Mouse (Mus musculus): ENCODE results near the gene Padi2.

Padi2 gene

DNA sequence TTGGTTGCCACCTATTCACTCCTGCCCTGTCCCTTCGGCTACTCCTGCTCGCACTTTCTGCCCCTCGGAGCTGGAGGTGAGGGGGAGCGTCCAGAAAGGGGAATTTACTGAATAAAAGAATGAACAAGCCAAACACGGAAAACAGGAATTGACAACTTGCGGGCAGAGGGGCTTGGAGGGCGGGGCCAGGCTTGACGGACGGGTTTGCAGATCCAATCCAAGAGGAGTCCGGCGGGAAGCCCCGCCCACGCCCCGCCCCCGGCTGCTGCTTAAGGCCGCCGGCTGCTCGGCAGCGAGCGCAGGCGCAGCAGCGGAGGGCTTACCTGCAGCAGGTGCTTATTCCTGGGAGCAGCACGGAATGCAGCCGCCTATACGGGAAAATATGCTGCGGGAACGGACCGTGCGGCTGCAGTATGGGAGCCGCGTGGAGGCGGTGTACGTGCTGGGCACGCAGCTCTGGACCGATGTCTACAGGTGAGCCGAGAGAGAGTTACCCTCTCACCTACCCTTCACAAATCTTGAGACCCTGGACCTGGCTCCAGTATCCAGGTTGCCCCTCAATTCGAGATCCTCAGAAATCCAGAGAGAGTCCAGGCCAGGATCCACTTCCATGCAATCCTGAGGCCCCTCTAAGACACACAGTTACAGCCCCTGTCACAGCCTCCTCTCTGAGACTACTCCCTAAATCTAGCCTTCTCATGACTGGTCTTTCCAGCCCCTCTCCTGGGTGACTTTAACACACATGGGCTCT lies at the start of gene Padi2:
Gene Padi2 (plus strand): TSS at position 269 of the 751 bp plus-strand sequence.
- peak; percentile 70 for DNase-seq (ENCODE audit: low read depth, low spot score)

GRCm38 (mm10) chr4:140857041-140857440 lies 49.1 kb upstream of the Padi2 start:
- DNase-seq (ENCODE audit: low read depth, low spot score), result no peak

GRCm38 (mm10) chr4:140857813-140858212 lies 48.3 kb upstream of the Padi2 start:
- no peak for DNase-seq (ENCODE audit: low read depth, low spot score)

- no peak for DNase-seq (ENCODE audit: low read depth, low spot score)
Measured at GRCm38 (mm10) chr4:140859291-140859690, 46.9 kb upstream of the Padi2 start.

DNA sequence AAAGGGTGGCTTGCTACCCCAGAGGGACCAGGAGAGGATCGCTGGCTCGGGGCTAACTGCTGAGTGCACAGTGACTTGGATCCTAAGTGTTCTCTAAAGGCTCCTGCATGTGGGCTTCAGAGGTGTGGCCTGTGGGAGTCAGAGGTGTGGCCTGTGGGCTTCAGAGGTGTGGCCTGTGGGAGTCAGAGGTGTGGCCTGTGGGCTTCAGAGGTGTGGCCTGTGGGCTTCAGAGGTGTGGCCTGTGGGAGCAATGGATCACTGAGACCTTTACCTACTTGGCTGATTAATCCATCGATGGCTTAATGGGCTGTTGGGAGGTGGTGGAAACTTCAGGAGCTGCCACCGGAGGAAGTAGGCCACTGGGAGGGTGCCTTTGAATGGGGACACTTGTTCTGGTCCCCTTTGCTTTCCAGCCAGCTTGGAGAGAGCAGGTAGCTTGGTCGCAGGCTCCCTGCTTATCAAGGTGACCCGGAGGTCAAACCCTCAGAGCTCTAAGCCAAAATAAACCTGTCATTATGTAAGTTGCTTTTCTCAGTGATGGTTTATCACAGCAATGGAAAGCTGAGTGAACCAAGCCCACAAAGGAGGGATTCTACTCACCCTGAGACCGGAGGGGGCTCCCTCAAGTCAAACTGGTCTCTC lies 45.9 kb upstream of the Padi2 start:
- no peak for DNase-seq (ENCODE audit: low read depth, low spot score)

- no peak for DNase-seq (ENCODE audit: low read depth, low spot score)
Measured at GRCm38 (mm10) chr4:140860767-140861147, 45.4 kb upstream of the Padi2 start.

- DNase-seq (ENCODE audit: low read depth, low spot score), result no peak
Measured at GRCm38 (mm10) chr4:140862036-140862650, 44.0 kb upstream of the Padi2 start.

GRCm38 (mm10) chr4:140868484-140869190 lies 37.5 kb upstream of the Padi2 start:
- DNase-seq (ENCODE audit: low read depth, low spot score), result no peak

DNA sequence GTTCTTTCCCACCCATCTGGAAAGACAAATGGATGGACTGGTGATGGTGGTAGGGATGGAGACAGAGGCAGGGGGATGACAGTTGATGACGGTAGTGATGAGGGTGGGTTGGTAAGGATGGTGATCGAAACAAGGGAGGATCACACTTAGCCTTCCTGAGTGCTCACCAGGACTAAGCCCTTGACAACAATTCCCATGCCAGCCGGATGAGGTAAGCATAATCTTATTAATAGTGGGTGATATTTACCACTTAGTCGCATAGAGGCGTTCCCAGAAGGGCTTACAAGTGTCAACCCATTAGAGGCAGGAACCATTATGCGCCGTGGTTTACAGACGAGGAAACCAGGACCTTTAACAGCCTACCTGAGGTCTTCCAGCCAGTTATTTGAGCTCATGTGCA lies 36.2 kb upstream of the Padi2 start:
- no peak for DNase-seq (ENCODE audit: low read depth, low spot score)

- no peak for DNase-seq (ENCODE audit: low read depth, low spot score)
Measured at GRCm38 (mm10) chr4:140870876-140871275, 35.3 kb upstream of the Padi2 start.

DNA sequence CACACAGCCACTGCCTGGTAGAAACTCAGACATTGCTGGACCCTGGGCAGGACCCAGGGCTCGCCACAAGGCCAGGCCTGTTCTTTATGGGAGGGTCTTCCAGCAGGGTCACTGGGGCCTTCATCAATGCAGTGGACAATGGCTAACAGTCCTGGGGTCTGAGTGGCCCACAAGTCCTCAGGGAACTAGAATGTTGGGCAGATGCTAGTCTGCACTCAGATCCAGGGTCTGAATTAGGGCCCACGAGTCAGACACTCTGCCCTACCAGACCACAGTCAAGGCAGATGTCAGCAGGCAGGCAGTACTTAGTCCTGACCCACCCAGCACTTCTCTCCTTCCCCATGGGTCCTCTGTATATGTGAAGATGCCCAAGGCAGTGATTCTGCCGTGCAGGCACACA lies 34.8 kb upstream of the Padi2 start:
- no peak for DNase-seq (ENCODE audit: low read depth, low spot score)

DNA sequence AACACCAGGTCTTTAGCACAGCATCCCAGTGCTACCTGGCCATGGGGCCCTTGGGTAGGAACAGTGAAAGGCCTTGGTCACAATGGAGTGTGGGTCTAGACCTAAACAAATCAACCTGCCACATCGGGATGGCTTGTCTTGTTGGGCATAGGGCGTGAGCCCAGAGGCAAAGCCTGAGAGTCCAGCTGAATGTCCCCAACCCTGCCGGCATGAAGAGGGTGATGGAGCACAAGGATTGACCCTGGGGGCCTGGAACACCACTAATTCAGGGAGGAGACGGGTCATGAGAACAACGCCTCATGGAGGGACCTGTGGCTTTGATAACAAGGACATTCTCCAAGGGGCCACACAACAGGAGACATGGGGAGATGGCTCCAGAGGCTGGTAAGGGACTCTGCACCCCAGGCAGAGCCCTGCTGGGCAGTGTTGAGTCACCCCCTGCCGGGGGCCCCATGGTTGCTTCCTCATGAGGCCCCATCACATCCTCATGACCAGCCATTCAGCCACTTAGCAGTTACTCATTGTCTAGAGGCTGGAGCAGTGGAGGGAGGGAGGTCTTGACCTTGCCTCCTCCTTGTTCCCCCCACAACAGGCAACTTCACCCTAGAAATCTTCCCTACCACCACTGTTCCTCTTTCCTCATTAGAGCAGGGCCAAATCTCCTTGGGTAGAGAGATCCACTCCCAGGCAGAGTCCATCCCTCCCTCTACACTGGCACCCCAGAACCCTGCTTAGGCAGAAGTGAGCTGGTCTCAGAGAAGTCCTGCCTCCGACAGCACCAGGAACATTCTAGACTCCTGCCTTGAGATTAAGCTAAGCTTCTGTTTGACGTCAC lies 34.1 kb upstream of the Padi2 start:
- no peak for DNase-seq (ENCODE audit: low read depth, low spot score)

DNA sequence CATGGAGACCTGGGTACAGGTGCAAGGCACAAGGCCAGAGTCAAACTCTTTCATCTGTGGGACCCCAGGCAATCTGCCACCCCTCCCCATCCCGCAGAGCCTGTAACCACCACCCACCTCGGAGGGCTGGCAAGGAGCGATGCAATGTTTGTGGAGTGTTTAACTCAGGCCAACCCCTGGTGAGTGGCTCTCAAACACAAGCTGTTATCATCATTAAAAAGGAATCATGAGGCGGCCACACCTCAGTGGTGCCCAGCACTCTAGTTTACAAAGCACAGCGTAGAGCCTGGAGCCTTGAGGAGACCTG lies 33.5 kb upstream of the Padi2 start:
- DNase-seq (ENCODE audit: low read depth, low spot score), result no peak

- no peak for DNase-seq (ENCODE audit: low read depth, low spot score)
Measured at GRCm38 (mm10) chr4:140873011-140873410, 33.1 kb upstream of the Padi2 start.

GRCm38 (mm10) chr4:140876161-140876560 lies 30.0 kb upstream of the Padi2 start:
- no peak for DNase-seq (ENCODE audit: low read depth, low spot score)

- no peak for DNase-seq (ENCODE audit: low read depth, low spot score)
Measured at GRCm38 (mm10) chr4:140876681-140877080, 29.5 kb upstream of the Padi2 start.

DNA sequence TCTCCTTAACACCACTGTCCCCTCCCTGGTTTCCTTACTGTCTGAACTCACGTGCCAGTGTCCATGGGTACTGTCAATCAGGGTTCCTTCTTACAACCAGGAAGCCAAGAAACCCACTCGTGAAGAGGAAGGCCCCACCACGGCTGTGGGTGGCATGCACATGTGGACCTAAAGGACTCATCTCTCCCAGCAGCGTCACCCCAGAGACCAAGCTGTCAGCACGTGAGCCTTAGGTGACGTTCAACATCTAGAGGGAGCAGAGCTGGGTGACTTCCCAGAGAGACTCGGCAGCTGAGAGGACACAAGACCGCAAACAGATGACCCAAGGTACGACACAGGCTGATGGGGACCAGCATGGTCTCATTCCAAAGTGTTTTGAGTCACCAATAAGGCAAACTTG lies 28.7 kb upstream of the Padi2 start:
- DNase-seq (ENCODE audit: low read depth, low spot score), result no peak

- no peak for DNase-seq (ENCODE audit: low read depth, low spot score)
Measured at GRCm38 (mm10) chr4:140878655-140879054, 27.5 kb upstream of the Padi2 start.

- no peak for DNase-seq (ENCODE audit: low read depth, low spot score)
Measured at GRCm38 (mm10) chr4:140879116-140879515, 27.0 kb upstream of the Padi2 start.

DNA sequence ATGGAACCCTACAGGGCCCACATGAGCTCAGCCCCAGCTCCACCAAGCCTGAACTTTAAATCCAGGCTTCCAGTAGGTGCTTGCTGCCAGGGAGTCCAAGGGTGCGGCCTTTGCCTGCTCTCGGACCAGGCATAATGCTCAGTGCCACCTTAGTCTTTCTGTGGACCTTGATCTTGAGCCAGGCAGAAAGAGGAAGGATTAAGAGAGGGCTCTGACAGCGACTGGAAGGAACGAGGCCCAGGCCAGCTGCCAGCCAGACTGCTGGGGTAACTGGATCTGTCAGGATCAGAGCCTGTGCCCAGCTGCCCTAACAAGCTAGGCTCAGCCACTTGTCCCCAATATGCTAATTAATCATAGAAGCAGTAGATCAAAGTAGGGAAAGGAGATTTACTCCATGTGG lies 26.4 kb upstream of the Padi2 start:
- no peak for DNase-seq (ENCODE audit: low read depth, low spot score)

DNA sequence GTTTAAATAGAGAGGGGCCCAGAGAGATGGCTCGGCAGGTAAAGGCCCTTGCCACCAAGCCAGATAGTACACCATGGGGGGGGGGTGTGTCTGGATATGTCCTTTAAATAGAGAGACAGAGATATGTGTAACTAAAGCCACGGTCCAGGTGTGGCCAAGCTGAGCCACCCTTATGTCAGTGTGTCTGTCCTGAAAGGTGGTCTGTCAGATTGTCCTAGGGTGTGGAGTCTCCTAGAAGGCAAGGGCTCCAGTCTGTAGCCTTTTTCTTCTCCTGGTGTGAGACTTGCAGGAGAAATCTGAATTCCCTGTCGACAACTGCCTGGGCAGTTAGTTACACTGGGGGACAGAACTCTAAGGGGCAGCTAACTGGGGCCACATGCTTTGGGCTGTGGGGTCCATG lies 25.9 kb upstream of the Padi2 start:
- no peak for DNase-seq (ENCODE audit: low read depth, low spot score)

Measured in retina, adult 2 months (tissue).